Mouse (Mus musculus): ENCODE data around the gene Ppp2r5e. TPM values are rescaled to one million over a fixed set of nuclear protein-coding genes. Genes with fewer than 3 reads are reported as not detected.

The Ppp2r5e gene
- polyA plus RNA-seq, 1 experiment, result 4.2 TPM

- H3K4me3 ChIP-seq (replicated peaks), result no peak overlapping the region
- TF ChIP-seq GATA1 (IDR thresholded peaks at IDR 0.05; ENCODE audit: low read length) (no peak), TAL1 (IDR thresholded peaks at IDR 0.05; ENCODE audit: low read length) (no peak)
Measured at GRCm38 (mm10) chr12:75425882-75426281, 170.2 kb downstream of the Ppp2r5e start.

GRCm38 (mm10) chr12:75424817-75425216 lies 171.2 kb downstream of the Ppp2r5e start:
- H3K27me3 ChIP-seq (ENCODE audit: control insufficient read depth), result no peaks in the 10 kb centered on the region; the same call in 1 of the 2 replicates
- no peaks in the 10 kb centered on the region for H3K36me3 ChIP-seq (ENCODE audit: control insufficient read depth)
- TF ChIP-seq GATA1 (IDR thresholded peaks at IDR 0.05; ENCODE audit: low read length) (no peak), TAL1 (IDR thresholded peaks at IDR 0.05; ENCODE audit: low read length) (no peak)
- H3K4me1 ChIP-seq (ENCODE audit: control insufficient read depth), result peaks cover 1% of the 10 kb centered on the region
- no peak overlapping the region for H3K4me3 ChIP-seq (replicated peaks)
- no peaks in the 10 kb centered on the region for H3K9me3 ChIP-seq (ENCODE audit: control insufficient read depth, low read length)

More at GRCm38 (mm10) chr12:75425882-75426281, 170.2 kb downstream of the Ppp2r5e start:
- Histone ChIP-seq H3K9me3 (ENCODE audit: control insufficient read depth, low read length) (no peaks in the 10 kb centered on the region), H3K27me3 (ENCODE audit: control insufficient read depth) (no peaks in the 10 kb centered on the region; the same call in 1 of the 2 replicates), H3K36me3 (ENCODE audit: control insufficient read depth) (no peaks in the 10 kb centered on the region), H3K4me1 (ENCODE audit: control insufficient read depth) (peaks cover 5% of the 10 kb centered on the region)

- H3K4me3 ChIP-seq (replicated peaks), result no peak overlapping the region
- TF ChIP-seq GATA1 (IDR thresholded peaks at IDR 0.05; ENCODE audit: low read length) (no peak), TAL1 (IDR thresholded peaks at IDR 0.05; ENCODE audit: low read length) (no peak)
- H3K27me3 ChIP-seq (ENCODE audit: control insufficient read depth), result no peaks in the 10 kb centered on the region; the same call in 1 of the 2 replicates
- H3K9me3 ChIP-seq (ENCODE audit: control insufficient read depth, low read length), result no peaks in the 10 kb centered on the region
- H3K36me3 ChIP-seq (ENCODE audit: control insufficient read depth), result no peaks in the 10 kb centered on the region
- no peaks in the 10 kb centered on the region; the same call in 1 of the 2 replicates for H3K4me1 ChIP-seq (ENCODE audit: control insufficient read depth)
Measured at GRCm38 (mm10) chr12:75424359-75424758, 171.7 kb downstream of the Ppp2r5e start.

- Histone ChIP-seq H3K36me3 (ENCODE audit: control insufficient read depth) (no peaks in the 10 kb centered on the region), H3K27me3 (ENCODE audit: control insufficient read depth) (no peaks in the 10 kb centered on the region), H3K4me1 (ENCODE audit: control insufficient read depth) (no peaks in the 10 kb centered on the region), H3K9me3 (ENCODE audit: control insufficient read depth, low read length) (no peaks in the 10 kb centered on the region), H3K4me3 (replicated peaks) (no peak within 1 kb of the TSS)
- TF ChIP-seq TAL1 (IDR thresholded peaks at IDR 0.05; ENCODE audit: low read length), result no peak
- TF ChIP-seq GATA1 (IDR thresholded peaks at IDR 0.05; ENCODE audit: low read length), result no peak
Measured at GRCm38 (mm10) chr12:75416681-75417080, 179.4 kb downstream of the Ppp2r5e start, which contains the start of gene Gphb5. Gene Gphb5, minus strand, starts transcription at chr12:75416781.

- Histone ChIP-seq H3K4me3 (replicated peaks) (no peak overlapping the region), H3K4me1 (ENCODE audit: control insufficient read depth) (no peaks in the 10 kb centered on the region), H3K27me3 (ENCODE audit: control insufficient read depth) (no peaks in the 10 kb centered on the region), H3K9me3 (ENCODE audit: control insufficient read depth, low read length) (no peaks in the 10 kb centered on the region), H3K36me3 (ENCODE audit: control insufficient read depth) (no peaks in the 10 kb centered on the region)
- TF ChIP-seq GATA1 (IDR thresholded peaks at IDR 0.05; ENCODE audit: low read length) (no peak), TAL1 (IDR thresholded peaks at IDR 0.05; ENCODE audit: low read length) (no peak)
Measured at GRCm38 (mm10) chr12:75414991-75415390, 181.1 kb downstream of the Ppp2r5e start.

- Histone ChIP-seq H3K27me3 (ENCODE audit: control insufficient read depth) (no peaks in the 10 kb centered on the region), H3K4me1 (ENCODE audit: control insufficient read depth) (no peaks in the 10 kb centered on the region), H3K4me3 (replicated peaks) (no peak overlapping the region), H3K9me3 (ENCODE audit: control insufficient read depth, low read length) (no peaks in the 10 kb centered on the region), H3K36me3 (ENCODE audit: control insufficient read depth) (no peaks in the 10 kb centered on the region)
- TF ChIP-seq GATA1 (IDR thresholded peaks at IDR 0.05; ENCODE audit: low read length) (no peak), TAL1 (IDR thresholded peaks at IDR 0.05; ENCODE audit: low read length) (no peak)
Measured at GRCm38 (mm10) chr12:75412964-75413363, 183.1 kb downstream of the Ppp2r5e start.

Other genes starting within 250 kb of the Ppp2r5e start
- gene Gphb5, start 179.5 kb downstream of the Ppp2r5e start, polyA plus RNA-seq (2012), result not detected in 2 replicates
- gene Wdr89, start 73.3 kb upstream of the Ppp2r5e start, polyA plus RNA-seq (2012), result 1.2 and 1.8 TPM in 2 replicates
- gene Sgpp1, start 139.5 kb upstream of the Ppp2r5e start, polyA plus RNA-seq (2012), result 0.42 and 0.55 TPM in 2 replicates
- not detected in 2 replicates for gene Syne2, start 221.9 kb upstream of the Ppp2r5e start, polyA plus RNA-seq (2012)

All from erythroblast, embryonic 14.5 days (primary cell).